Mouse (Mus musculus): Measurements from ENCODE around the gene Pxdn. TPM values are rescaled to one million over a fixed set of nuclear protein-coding genes. Genes with fewer than 3 reads are reported as not detected.

Gene Pxdn
- not detected for polyA plus RNA-seq (2017; shearing (Covaris generic))

GRCm38 (mm10) chr12:29937308-29937707 is at the start of gene Pxdn:
Gene Pxdn (plus strand): TSS chr12:29937608.

Other genes starting within 250 kb of the Pxdn start
- gene Tpo, start 195.0 kb downstream of the Pxdn start, polyA plus RNA-seq (2017; shearing (Covaris generic)), result not detected

Measured in CD4-positive, CD25-positive, alpha-beta regulatory T cell, adult 9 weeks (primary cell).